Mouse (Mus musculus) bone marrow, adult 2 months (tissue): Measurements from ENCODE around the gene Gulp1.

Source experiments
- CTCF ChIP-seq: fragments of 200-500 bp; IDR thresholded peaks from 2 replicates; pipeline ENCODE4 v1.5.1; 2011; ENCODE audit warnings: low read length, control low read depth; ENCODE audit not compliant: control insufficient read depth, insufficient read depth
- POLR2A ChIP-seq: fragments of 200-500 bp; IDR thresholded peaks from 2 replicates; pipeline ENCODE4 v1.6.1; 2011; ENCODE audit warnings: low read depth, mild to moderate bottlenecking, control low read depth, low read length, borderline replicate concordance; ENCODE audit not compliant: control insufficient read depth

GRCm38 (mm10) chr1:44745711-44746110, 194.4 kb downstream of the Gulp1 start:
- no peak for TF ChIP-seq POLR2A
- no peak for TF ChIP-seq CTCF
